Mouse (Mus musculus) cerebellum, adult 11-12 months (tissue): ENCODE results near the gene Arhgap29.
A peak's percentile ranks its signal among the peaks of the same experiment; 100 is the strongest.

Experiments
- DNase-seq: peaks from one replicate; pipeline ENCODE4 v3.0.0; 2022

The Arhgap29 gene

GRCm38 (mm10) chr3:122018421-122018820 is 66.1 kb downstream of the Arhgap29 start:
- no peak for DNase-seq

GRCm38 (mm10) chr3:122019159-122019558 is 66.8 kb downstream of the Arhgap29 start:
- no peak for DNase-seq

GRCm38 (mm10) chr3:122021029-122021652 is 68.8 kb downstream of the Arhgap29 start:
- DNase-seq: no peak

GRCm38 (mm10) chr3:122022355-122022754 is 70.0 kb downstream of the Arhgap29 start:
- DNase-seq: no peak

DNA sequence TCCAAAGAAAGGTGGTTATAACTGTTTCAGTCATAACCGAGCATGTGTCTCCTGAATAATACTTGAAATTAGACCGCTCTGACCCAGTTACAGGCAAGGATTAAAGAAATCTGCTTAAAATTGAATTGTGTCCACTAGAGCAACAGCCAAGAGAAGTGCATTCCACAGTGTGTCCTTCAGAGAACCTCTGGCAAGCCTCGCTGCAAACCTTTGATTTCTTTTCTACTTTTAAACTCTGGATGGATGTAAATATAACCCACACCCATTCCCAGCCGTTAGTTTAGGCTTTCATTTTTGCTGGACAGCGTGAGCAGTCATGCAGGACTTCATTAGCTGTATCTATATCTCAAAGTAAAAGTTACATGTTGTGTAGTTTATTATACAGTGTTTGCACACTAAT is 74.3 kb downstream of the Arhgap29 start:
- DNase-seq: no peak

- DNase-seq: no peak
Observed at GRCm38 (mm10) chr3:122027776-122028175, 75.4 kb downstream of the Arhgap29 start.

GRCm38 (mm10) chr3:122033248-122033837 is 81.0 kb downstream of the Arhgap29 start:
- no peak for DNase-seq

DNA sequence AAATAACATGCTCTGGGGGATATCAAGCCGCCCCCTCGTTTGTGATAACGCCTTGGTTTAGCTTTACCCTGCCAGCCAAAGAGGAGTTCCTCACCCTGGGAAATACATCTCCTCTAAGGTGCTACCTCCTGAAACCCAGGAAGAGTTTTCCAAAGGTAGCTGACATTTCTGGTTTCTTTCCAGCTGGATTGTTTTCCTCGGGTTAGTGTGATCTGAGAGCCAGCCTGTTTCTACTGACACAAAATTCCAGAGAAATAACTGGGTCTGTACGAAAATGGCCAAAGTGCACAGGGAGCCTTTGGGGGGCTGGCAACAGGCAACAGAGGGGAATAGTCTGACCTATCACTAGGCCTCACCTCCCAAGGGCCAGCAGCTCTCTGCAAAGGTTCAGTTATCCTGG is 81.9 kb downstream of the Arhgap29 start:
- DNase-seq: no peak

DNA sequence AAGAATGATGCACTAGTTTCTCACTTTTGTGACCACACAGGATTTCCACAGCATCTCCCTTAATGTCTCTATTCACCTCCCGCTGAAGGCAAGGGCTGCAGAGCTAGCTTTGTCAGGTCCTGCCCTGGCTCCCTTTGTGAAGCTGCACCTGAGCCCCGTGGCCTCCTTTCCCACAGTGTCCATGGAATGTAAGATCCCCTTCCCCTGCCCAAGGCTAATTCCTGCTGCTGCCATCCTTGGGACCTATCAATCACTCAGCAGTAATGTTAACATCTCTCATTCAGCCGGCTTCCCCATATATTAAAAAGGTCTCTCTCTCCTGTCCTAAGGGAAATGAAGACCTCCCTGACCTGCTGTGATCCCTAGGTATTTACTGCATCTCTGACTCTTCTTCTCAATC is 82.8 kb downstream of the Arhgap29 start:
- DNase-seq: no peak

- no peak for DNase-seq
Observed at GRCm38 (mm10) chr3:122040522-122040921, 88.2 kb downstream of the Arhgap29 start.

- DNase-seq: no peak
Observed at GRCm38 (mm10) chr3:122043102-122043501, 90.8 kb downstream of the Arhgap29 start.

- DNase-seq: no peak
Observed at GRCm38 (mm10) chr3:122043799-122044547, 91.6 kb downstream of the Arhgap29 start, which contains the start of gene Abca4. Abca4 (plus strand) TSS chr3:122044443.

GRCm38 (mm10) chr3:122046187-122046620 is 93.9 kb downstream of the Arhgap29 start:
- no peak for DNase-seq

- no peak for DNase-seq
Observed at GRCm38 (mm10) chr3:122047402-122047801, 95.1 kb downstream of the Arhgap29 start.

- DNase-seq: peak; percentile 9
Observed at GRCm38 (mm10) chr3:122047921-122048861, 95.8 kb downstream of the Arhgap29 start.

DNA sequence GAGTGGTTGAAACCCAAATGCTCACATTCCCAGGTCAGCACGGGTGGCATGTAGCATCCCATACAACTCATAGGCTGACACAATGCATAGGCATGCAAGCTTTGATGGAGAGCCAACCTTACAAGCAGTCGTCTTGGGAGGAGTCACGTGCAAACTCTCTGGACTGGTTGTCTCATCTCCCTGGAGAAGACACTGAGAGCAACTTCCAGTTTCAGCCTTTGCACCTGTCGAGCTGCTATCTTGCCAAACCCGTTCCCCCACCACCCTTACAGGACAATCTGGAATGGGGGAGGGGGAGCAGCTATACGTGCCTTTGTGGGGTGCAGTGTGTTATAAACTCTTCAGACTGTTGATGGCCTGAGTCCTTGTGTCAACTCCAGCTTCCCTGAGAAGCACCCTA is 96.8 kb downstream of the Arhgap29 start:
- no peak for DNase-seq

GRCm38 (mm10) chr3:122058439-122059198 is 106.3 kb downstream of the Arhgap29 start:
- DNase-seq: no peak

GRCm38 (mm10) chr3:122062586-122062985 is 110.2 kb downstream of the Arhgap29 start:
- DNase-seq: no peak

GRCm38 (mm10) chr3:122064556-122065410 is 112.4 kb downstream of the Arhgap29 start:
- no peak for DNase-seq
